Mouse (Mus musculus) limb, embryonic 14.5 days (tissue): ENCODE data around the gene Slco1a6. TPM values are rescaled to one million over a fixed set of nuclear protein-coding genes. Genes with fewer than 3 reads are reported as not detected.

ENCODE experiments used
- ATAC-seq: fragments of 200-750 bp; cut with Nextera tagmentation; 2 replicates; pipeline ENCODE4 v1.8.0; 2017; ENCODE audit warnings: low read depth, moderate number of reproducible peaks, moderate TSS enrichment; ENCODE audit not compliant: low FRiP score
- DNase-seq: peaks from one replicate; pipeline ENCODE4 v3.0.0-alpha.2; 2015; ENCODE audit warnings: low spot score
- H3K27ac ChIP-seq: fragments of 300-500 bp; sonication (generic); replicated peaks from 2 replicates; pipeline ENCODE4 v1.5.1; 2014; ENCODE audit warnings: low read depth, mild to moderate bottlenecking, low read length, moderate library complexity, mixed read lengths
- H3K27me3 ChIP-seq: fragments of 300-500 bp; sonication (generic); 2 replicates; pipeline ENCODE4 v1.6.1; 2014; ENCODE audit warnings: low read length, mixed read lengths; ENCODE audit not compliant: control insufficient read depth, insufficient read depth
- H3K36me3 ChIP-seq: fragments of 300-500 bp; sonication (generic); 2 replicates; pipeline ENCODE4 v1.6.1; 2014; ENCODE audit warnings: mild to moderate bottlenecking, low read length, moderate library complexity, mixed read lengths; ENCODE audit not compliant: control insufficient read depth, insufficient read depth
- H3K4me1 ChIP-seq: fragments of 300-500 bp; sonication (generic); 2 replicates; pipeline ENCODE4 v1.6.1; 2014; ENCODE audit warnings: antibody characterized with exemption, low read length, mixed read lengths; ENCODE audit not compliant: control insufficient read depth, insufficient read depth
- H3K4me2 ChIP-seq: fragments of 300-500 bp; sonication (generic); replicated peaks from 2 replicates; pipeline ENCODE4 v1.6.1; 2014; ENCODE audit warnings: low read depth, mild to moderate bottlenecking, low read length, moderate library complexity; ENCODE audit not compliant: severe bottlenecking
- H3K4me3 ChIP-seq: fragments of 300-500 bp; sonication (generic); replicated peaks from 2 replicates; pipeline ENCODE4 v1.5.1; 2014; ENCODE audit warnings: low read length
- H3K9ac ChIP-seq: fragments of 300-500 bp; sonication (generic); 2 replicates; pipeline ENCODE4 v1.6.1; 2014; ENCODE audit warnings: mild to moderate bottlenecking, low read depth, low read length, moderate library complexity; ENCODE audit not compliant: severe bottlenecking
- H3K9me3 ChIP-seq: fragments of 300-500 bp; sonication (generic); 2 replicates; pipeline ENCODE4 v1.6.1; 2016; ENCODE audit warnings: low read length; ENCODE audit not compliant: control insufficient read depth
- POLR2A ChIP-seq: fragments of 200-500 bp; IDR thresholded peaks from 2 replicates; pipeline ENCODE4 v1.8.0; 2012; ENCODE audit warnings: inconsistent platforms, mild to moderate bottlenecking, moderate library complexity, borderline replicate concordance; ENCODE audit not compliant: insufficient read depth, insufficient read length; ENCODE audit errors: extremely low read depth
- WGBS: fragments of 180-500 bp; shearing (Covaris S2); extraction: QIAGEN DNeasy Blood & Tissue Kit; methylation state at CpG from one replicate; pipeline ENCODE4 v1.1.7; 2014; 5-methylcytosine and 5-hydroxymethylcytosine counted together
- polyA plus RNA-seq, 2 experiments: library from polyadenylated mRNA; depleted of rRNA in 1 of 2; stranded (reverse) in 1 of 2; unstranded in 1 of 2; fragments of >200 nt; fragmentation: Nextera tagmentation in 1 of 2; extraction: Ambion mirVana in 1 of 2; gene quantifications; 2 replicates each; pipeline versions ENCODE4 v1.2.1 to v1.2.3; 2012 to 2014

Slco1a6 gene
- polyA plus RNA-seq, 2 experiments, result not detected

DNA sequence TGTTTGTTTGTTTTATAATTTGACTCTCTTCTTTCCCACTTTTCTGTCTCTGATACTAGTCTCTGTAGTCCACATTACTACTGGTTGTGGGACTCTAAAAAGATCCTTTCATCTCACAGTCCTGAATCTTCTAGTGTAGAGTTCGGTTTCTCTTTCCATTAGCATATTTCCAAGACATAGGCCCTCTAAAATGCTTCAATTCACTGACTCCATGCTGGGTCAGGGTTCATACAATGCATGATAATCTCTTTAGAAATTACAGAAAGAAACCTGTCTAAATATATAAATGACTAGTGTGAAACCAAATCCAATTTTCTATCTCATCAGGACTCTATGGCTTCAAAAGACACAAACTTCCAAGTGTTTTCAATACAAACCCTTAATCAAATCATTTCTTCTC, 160.6 kb downstream of the Slco1a6 start:
- Histone ChIP-seq H3K27ac (no peak overlapping the region), H3K9me3 (no peaks in the 10 kb centered on the region), H3K4me1 (no peaks in the 10 kb centered on the region), H3K36me3 (no peaks in the 10 kb centered on the region), H3K27me3 (no peaks in the 10 kb centered on the region), H3K9ac (no peak overlapping the region), H3K4me2 (no peak overlapping the region), H3K4me3 (no peak overlapping the region)
- no peak for DNase-seq
- WGBS, result 79% methylated on average over 1 of the region's 1 CpGs
- no peak for TF ChIP-seq POLR2A
- no peak for ATAC-seq

DNA sequence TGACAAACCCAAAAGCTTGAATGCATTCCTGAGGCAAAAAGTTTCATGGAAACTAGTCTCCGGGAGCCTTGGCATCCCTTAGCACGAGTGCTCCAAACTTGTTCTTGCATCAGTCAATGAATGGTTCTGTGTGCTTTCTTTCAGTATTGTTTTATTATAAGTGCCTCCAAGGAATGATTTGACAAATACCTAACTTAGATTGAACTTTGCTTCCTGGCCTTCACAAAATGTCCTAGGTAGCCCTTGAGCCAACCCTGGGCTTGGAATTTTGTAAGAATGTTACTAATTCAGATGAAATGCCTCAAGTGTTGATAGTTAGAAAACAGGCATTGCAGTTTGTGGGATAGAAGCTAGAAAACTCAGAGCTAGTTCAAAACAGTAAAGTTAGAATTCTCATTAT, 162.6 kb downstream of the Slco1a6 start:
- ATAC-seq (no peak), DNase-seq (no peak)
- H3K4me3 ChIP-seq, result no peak overlapping the region

DNA sequence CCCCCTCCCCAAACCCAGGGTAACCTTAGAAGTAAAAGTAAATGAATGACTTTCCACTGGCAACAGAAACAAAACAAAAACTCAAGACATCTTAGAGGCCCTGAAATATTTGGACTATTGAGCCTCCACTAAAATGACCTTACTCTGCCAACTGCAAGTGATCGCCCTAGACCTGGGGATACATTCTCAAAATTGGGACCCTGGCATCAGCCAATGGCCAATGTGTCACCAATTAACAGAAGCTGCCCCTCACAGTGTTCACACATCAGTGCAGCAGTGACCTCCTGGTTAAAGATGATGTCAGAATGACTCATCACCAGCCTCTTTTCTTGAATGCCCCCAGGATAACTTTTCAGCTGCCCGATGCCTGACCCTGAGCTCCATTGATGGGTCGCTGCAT, 166.4 kb downstream of the Slco1a6 start:
- no peak overlapping the region for H3K27ac ChIP-seq
- H3K4me3 ChIP-seq, result no peak overlapping the region
- no peak overlapping the region for H3K9ac ChIP-seq
- no peaks in the 10 kb centered on the region for H3K4me1 ChIP-seq
- no peak overlapping the region for H3K4me2 ChIP-seq
- H3K36me3 ChIP-seq, result no peaks in the 10 kb centered on the region
- 90% methylated on average over 3 of the region's 3 CpGs for WGBS
- no peaks in the 10 kb centered on the region for H3K27me3 ChIP-seq
- ATAC-seq, result no peak
- TF ChIP-seq POLR2A, result no peak
- no peaks in the 10 kb centered on the region for H3K9me3 ChIP-seq
- no peak for DNase-seq

More for the DNA sequence above, 162.6 kb downstream of the Slco1a6 start:
- H3K9ac ChIP-seq, result no peak overlapping the region
- H3K27ac ChIP-seq, result no peak overlapping the region
- no peaks in the 10 kb centered on the region for H3K9me3 ChIP-seq
- H3K4me2 ChIP-seq, result no peak overlapping the region
- H3K27me3 ChIP-seq, result no peaks in the 10 kb centered on the region
- no peaks in the 10 kb centered on the region for H3K36me3 ChIP-seq
- no peak for TF ChIP-seq POLR2A
- H3K4me1 ChIP-seq, result no peaks in the 10 kb centered on the region
- 84% methylated on average over 2 of the region's 2 CpGs for WGBS

DNA sequence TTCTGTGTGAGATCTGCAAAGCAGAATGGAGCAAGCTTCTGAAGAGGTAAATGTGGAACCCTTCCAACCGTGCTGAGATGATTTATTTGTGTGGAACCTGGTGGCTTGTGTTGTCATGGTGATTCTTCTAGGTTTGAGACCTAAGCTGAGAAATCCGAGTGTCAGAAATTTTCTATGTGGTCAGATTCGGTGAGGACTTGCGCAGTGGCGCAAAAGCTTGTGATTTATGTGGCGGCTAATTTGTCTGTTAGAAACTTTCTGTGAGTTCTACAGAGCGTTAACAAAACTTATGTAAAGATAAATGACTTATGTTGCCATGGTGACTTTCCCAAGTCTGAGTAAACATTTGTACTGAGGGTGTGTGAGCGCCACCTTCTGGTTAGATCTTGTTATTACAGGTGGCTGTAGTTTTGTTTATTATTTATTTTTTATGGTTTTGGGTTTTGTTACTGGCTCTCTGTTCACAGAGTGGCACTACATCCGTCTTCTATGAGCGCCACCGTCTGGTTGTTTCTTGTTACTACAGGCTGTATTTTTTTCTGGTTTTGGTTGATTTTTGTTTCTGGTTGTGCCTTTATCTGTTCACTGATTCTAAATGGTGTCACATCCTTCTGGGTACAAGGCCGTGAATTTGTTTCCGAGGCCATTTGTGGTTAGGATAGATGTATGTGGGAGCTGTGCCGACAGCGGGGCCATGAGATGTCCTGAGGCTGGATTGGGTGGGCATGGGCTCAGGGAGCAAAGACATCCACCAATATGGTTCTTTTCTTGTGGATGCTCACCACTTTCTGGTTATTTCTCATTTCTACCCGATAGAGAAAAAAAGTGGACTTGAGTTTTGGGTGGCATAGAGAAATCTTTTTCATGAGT, 167.8 kb downstream of the Slco1a6 start:
- 55% methylated on average over 16 of the region's 16 CpGs for WGBS
- ATAC-seq, result peak; percentile 32; the same call in 1 of the 2 replicates

DNA sequence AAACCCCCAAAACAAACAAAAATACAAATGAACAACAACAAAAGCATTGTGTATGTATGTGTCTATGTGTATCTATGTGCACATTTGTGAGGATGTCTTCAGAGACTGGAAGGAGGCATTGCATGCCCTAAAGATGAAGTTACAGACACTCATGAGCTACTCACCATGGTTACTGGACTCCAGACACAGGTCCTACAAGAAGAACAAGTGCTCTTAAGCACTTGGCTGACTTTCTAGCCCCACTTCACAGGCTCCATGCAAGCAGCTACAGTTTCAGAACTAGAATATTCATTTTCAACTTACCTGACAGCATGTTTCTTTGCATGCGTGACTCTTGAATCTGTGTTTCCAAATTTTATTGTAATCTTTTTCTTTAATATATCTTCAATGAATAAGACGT, 172.6 kb downstream of the Slco1a6 start:
- H3K27me3 ChIP-seq, result no peaks in the 10 kb centered on the region
- no peak for DNase-seq
- ATAC-seq, result no peak
- H3K27ac ChIP-seq, result no peak overlapping the region
- no peak overlapping the region for H3K4me2 ChIP-seq
- WGBS, result 78% methylated on average over 2 of the region's 2 CpGs
- no peaks in the 10 kb centered on the region for H3K9me3 ChIP-seq
- no peak overlapping the region for H3K4me3 ChIP-seq
- H3K9ac ChIP-seq, result no peak overlapping the region
- H3K36me3 ChIP-seq, result no peaks in the 10 kb centered on the region
- TF ChIP-seq POLR2A, result no peak
- H3K4me1 ChIP-seq, result no peaks in the 10 kb centered on the region

More for the DNA sequence above, 167.8 kb downstream of the Slco1a6 start:
- Histone ChIP-seq H3K4me1 (no peaks in the 10 kb centered on the region), H3K36me3 (no peaks in the 10 kb centered on the region), H3K9ac (no peak overlapping the region), H3K4me3 (no peak overlapping the region), H3K4me2 (no peak overlapping the region), H3K27ac (no peak overlapping the region), H3K27me3 (no peaks in the 10 kb centered on the region), H3K9me3 (no peaks in the 10 kb centered on the region)
- DNase-seq, result peak; percentile 48
- TF ChIP-seq POLR2A, result no peak

Other genes starting within 250 kb of the Slco1a6 start
- gene Gm6614, start 197.1 kb downstream of the Slco1a6 start, polyA plus RNA-seq (2012; rRNA removed), result 0.04 and 0.09 TPM in 2 replicates
- not detected in 2 replicates for gene Gm6614, start 197.1 kb downstream of the Slco1a6 start, polyA plus RNA-seq (2014; fragmentation: Nextera tagmentation; extraction: Ambion mirVana)
- gene Iapp, start 89.9 kb upstream of the Slco1a6 start, polyA plus RNA-seq (2012; rRNA removed), result not detected in 2 replicates
- gene Iapp, start 89.9 kb upstream of the Slco1a6 start, polyA plus RNA-seq (2014; fragmentation: Nextera tagmentation; extraction: Ambion mirVana), result not detected in 2 replicates
- gene Slco1a5, start 114.5 kb upstream of the Slco1a6 start, polyA plus RNA-seq (2012; rRNA removed), result 0.05 and 0.06 TPM in 2 replicates
- gene Slco1a5, start 114.5 kb upstream of the Slco1a6 start, polyA plus RNA-seq (2014; fragmentation: Nextera tagmentation; extraction: Ambion mirVana), result 0.21 TPM in 1 of 2 replicates, not detected in the other
- gene Pyroxd1, start 137.1 kb upstream of the Slco1a6 start, polyA plus RNA-seq (2012; rRNA removed), result 8.0 and 9.7 TPM in 2 replicates
- gene Pyroxd1, start 137.1 kb upstream of the Slco1a6 start, polyA plus RNA-seq (2014; fragmentation: Nextera tagmentation; extraction: Ambion mirVana), result 15.1 and 15.7 TPM in 2 replicates
- gene Recql, start 178.6 kb upstream of the Slco1a6 start, polyA plus RNA-seq (2012; rRNA removed), result 23.0 and 23.9 TPM in 2 replicates
- gene Recql, start 178.6 kb upstream of the Slco1a6 start, polyA plus RNA-seq (2014; fragmentation: Nextera tagmentation; extraction: Ambion mirVana), result 25.7 and 26.7 TPM in 2 replicates
- 39.3 and 41.0 TPM in 2 replicates for gene Golt1b, start 178.7 kb upstream of the Slco1a6 start, polyA plus RNA-seq (2012; rRNA removed)
- 136 and 142 TPM in 2 replicates for gene Golt1b, start 178.7 kb upstream of the Slco1a6 start, polyA plus RNA-seq (2014; fragmentation: Nextera tagmentation; extraction: Ambion mirVana)
- 8.0 and 8.4 TPM in 2 replicates for gene Spx, start 204.9 kb upstream of the Slco1a6 start, polyA plus RNA-seq (2012; rRNA removed)
- gene Spx, start 204.9 kb upstream of the Slco1a6 start, polyA plus RNA-seq (2014; fragmentation: Nextera tagmentation; extraction: Ambion mirVana), result 0.59 and 1.6 TPM in 2 replicates